Mouse (Mus musculus): Measurements from ENCODE around the gene Dus2. TPM values are rescaled to one million over a fixed set of nuclear protein-coding genes. Genes with fewer than 3 reads are reported as not detected.
"Not testable (repeated sequence)": the region's sequence is repeated elsewhere in the genome, so short reads cannot be mapped to it uniquely, and the experiment has no call there.

Dus2 gene
- polyA plus RNA-seq, 1 experiment = 30.4 TPM

DNA sequence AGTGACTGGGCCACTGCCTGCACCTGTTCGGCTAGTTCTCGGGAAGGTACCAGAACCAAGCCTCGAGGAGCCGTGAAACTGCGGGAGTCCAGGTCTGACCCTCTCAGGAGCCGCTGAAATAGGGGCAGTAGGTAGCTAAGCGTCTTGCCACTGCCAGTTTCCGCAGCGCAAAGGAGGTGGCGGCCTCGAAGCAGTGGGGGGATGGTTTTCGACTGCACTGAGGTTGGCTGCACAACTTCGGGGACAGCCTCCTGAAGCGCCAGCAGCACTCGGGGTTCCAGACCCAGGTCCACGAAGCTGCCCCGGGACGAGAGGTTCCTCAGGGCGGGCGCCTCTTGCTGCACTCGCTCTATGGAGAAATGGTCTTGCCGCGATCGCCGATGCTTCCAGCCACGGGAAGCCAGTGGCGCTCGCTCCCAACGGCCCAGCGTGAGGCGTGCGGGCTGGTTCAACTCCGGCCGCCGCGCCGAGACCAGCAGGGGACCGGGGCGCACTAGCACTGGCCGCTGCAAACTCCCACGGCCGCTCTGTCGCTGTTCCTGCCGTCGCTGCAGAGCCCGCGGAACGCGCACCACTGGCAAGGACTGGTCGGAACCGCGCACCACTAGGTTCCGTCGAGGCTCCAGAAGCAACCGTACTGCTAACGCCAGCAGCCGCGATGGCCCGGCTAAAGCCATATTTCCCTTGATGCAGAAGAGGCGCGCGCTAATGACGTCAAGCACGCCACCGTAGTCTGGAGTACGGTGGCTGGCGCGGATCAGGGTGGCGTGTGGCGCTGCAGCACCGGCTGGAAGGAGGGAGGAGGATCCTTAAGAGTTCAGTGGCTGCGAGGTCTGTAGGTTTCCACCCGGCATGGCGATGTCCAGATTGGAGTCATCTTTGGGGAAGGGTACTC is 19.9 kb downstream of the Dus2 start:
- TF ChIP-seq SRF (IDR thresholded peaks at IDR 0.05; ENCODE audit: control insufficient read depth, insufficient read length, low read depth) (peak; percentile 84), POLR2AphosphoS2 (IDR thresholded peaks at IDR 0.05; ENCODE audit: insufficient read length, low read depth) (peak; percentile 90), TCF3 (IDR thresholded peaks at IDR 0.05; ENCODE audit: insufficient read length, low read depth) (no peak), MAX (IDR thresholded peaks at IDR 0.05; ENCODE audit: low read depth) (no peak), POLR2A (IDR thresholded peaks at IDR 0.05; ENCODE audit: insufficient read length, low read depth) (peak; percentile 86), TCF12 (IDR thresholded peaks at IDR 0.05; ENCODE audit: insufficient read depth, poor library complexity, severe bottlenecking) (no peak), E2F4 (IDR thresholded peaks at IDR 0.05; ENCODE audit: insufficient read depth) (no peak), CEBPB (IDR thresholded peaks at IDR 0.05; ENCODE audit: insufficient read depth, poor library complexity, severe bottlenecking) (no peak), MYOG (IDR thresholded peaks at IDR 0.05; ENCODE audit: control insufficient read depth in 1 of 3, insufficient read depth in 1 of 3, insufficient read length in 2 of 3, low read depth in 2 of 3) (peak in 1 of 3 experiments; percentile 53), REST (IDR thresholded peaks at IDR 0.05; ENCODE audit: insufficient read depth, insufficient read length) (no peak), USF1 (IDR thresholded peaks at IDR 0.05; ENCODE audit: low read depth) (no peak), MYOD1 (IDR thresholded peaks at IDR 0.05; ENCODE audit: control insufficient read depth in 1 of 3, insufficient read length in 2 of 3, low read depth in 2 of 3) (peak in 1 of 3 experiments; percentile 53)
- H3K4me3 ChIP-seq = peak overlapping the region; percentile 96
- H3K4me2 ChIP-seq (ENCODE audit: low read depth) = peak overlapping the region; percentile 93
- H3K27me3 ChIP-seq (ENCODE audit: control insufficient read depth, insufficient read depth, insufficient read length) = no peaks in the 10 kb centered on the region
- peak overlapping the region; percentile 96 for H3ac ChIP-seq (ENCODE audit: control insufficient read depth, insufficient read length)
- H3K36me3 ChIP-seq (ENCODE audit: control insufficient read depth, insufficient read depth) = peaks cover 3% of the 10 kb centered on the region
- H3K79me2 ChIP-seq (ENCODE audit: control insufficient read depth, insufficient read depth) = peaks cover 11% of the 10 kb centered on the region

DNA sequence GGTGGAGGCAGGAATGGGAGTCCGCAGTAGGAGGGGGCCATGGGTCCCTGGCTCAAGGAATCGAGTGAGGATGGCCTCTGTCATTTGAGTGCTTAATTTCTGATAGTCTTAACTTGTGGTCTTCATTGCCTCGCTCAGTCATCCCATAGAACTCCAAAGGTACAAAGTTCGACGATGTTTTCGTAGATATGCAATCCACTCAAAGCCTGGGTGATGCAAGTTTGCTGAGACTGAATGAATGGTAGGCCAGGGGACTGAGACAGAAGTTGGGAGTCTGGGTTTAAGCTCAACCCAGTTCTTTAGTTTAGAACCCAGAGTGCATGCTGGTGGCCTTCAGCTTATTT is 20.5 kb downstream of the Dus2 start, which contains the start of gene Ddx28:
Ddx28 (minus strand) TSS at position 240 of the 344 bp plus-strand sequence.
- H3K4me2 ChIP-seq (ENCODE audit: low read depth) = peak within 1 kb of the TSS; percentile 93
- H3ac ChIP-seq (ENCODE audit: control insufficient read depth, insufficient read length) = peak within 1 kb of the TSS; percentile 96
- H3K79me2 ChIP-seq (ENCODE audit: control insufficient read depth, insufficient read depth) = peaks cover 11% of the 10 kb centered on the region
- no peaks in the 10 kb centered on the region for H3K27me3 ChIP-seq (ENCODE audit: control insufficient read depth, insufficient read depth, insufficient read length)
- peaks cover 6% of the 10 kb centered on the region for H3K36me3 ChIP-seq (ENCODE audit: control insufficient read depth, insufficient read depth)
- peak within 1 kb of the TSS; percentile 96 for H3K4me3 ChIP-seq
- TF ChIP-seq CEBPB (IDR thresholded peaks at IDR 0.05; ENCODE audit: insufficient read depth, poor library complexity, severe bottlenecking) (peak; percentile 31; the same call in 1 of the 2 replicates), REST (IDR thresholded peaks at IDR 0.05; ENCODE audit: insufficient read depth, insufficient read length) (no peak), POLR2A (IDR thresholded peaks at IDR 0.05; ENCODE audit: insufficient read length, low read depth) (no peak), E2F4 (IDR thresholded peaks at IDR 0.05; ENCODE audit: insufficient read depth) (no peak), MYOD1 (IDR thresholded peaks at IDR 0.05; ENCODE audit: control insufficient read depth in 1 of 3, insufficient read length in 2 of 3, low read depth in 2 of 3) (no peak), USF1 (IDR thresholded peaks at IDR 0.05; ENCODE audit: low read depth) (no peak), SRF (IDR thresholded peaks at IDR 0.05; ENCODE audit: control insufficient read depth, insufficient read length, low read depth) (no peak), TCF12 (IDR thresholded peaks at IDR 0.05; ENCODE audit: insufficient read depth, poor library complexity, severe bottlenecking) (no peak), MYOG (IDR thresholded peaks at IDR 0.05; ENCODE audit: control insufficient read depth in 1 of 3, insufficient read depth in 1 of 3, insufficient read length in 2 of 3, low read depth in 2 of 3) (no peak)

DNA sequence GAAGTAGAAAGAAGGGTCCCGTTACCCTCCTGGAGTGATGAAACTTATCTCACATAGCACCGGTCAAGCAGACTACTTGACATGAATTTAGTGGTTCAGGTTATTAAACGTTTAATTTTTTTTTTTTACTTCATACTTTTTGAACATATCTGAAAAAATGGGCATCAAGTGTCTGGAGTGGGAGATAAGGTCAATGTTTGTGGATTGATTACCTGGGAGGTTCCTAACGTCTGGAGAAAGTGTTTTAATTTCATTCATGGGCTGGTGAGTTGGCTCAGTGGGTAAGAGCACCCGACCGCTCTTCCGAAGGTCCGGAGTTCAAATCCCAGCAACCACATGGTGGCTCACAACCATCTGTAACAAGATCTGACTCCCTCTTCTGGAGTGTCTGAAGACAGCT is 21.1 kb downstream of the Dus2 start:
- not testable (repeated sequence) for H3K36me3 ChIP-seq (ENCODE audit: control insufficient read depth, insufficient read depth)

DNA sequence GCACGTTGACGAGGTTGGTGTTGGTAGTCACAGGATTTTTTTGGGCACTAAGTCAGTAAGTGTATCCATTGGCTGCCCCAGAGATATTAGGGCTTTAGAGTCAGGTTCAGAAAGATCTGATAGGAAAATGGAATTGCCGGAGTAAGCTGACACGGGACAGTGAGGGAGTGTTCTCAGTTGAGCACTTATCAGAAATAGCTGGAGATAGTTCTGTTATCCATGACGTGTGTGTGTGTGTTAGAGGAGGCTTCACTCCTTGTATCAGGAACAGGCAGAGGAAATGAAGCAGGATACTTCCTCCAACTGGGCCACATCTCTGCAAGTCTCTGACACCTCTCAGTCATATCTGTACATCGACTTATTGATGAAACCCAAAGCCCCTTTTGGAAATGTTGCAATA is 25.1 kb downstream of the Dus2 start:
- TF ChIP-seq MYOD1 (IDR thresholded peaks at IDR 0.05; ENCODE audit: control insufficient read depth in 1 of 3, insufficient read length in 2 of 3, low read depth in 2 of 3) (no peak), MAX (IDR thresholded peaks at IDR 0.05; ENCODE audit: low read depth) (no peak), POLR2AphosphoS2 (IDR thresholded peaks at IDR 0.05; ENCODE audit: insufficient read length, low read depth) (no peak), TCF12 (IDR thresholded peaks at IDR 0.05; ENCODE audit: insufficient read depth, poor library complexity, severe bottlenecking) (no peak), CEBPB (IDR thresholded peaks at IDR 0.05; ENCODE audit: insufficient read depth, poor library complexity, severe bottlenecking) (no peak), REST (IDR thresholded peaks at IDR 0.05; ENCODE audit: insufficient read depth, insufficient read length) (no peak), POLR2A (IDR thresholded peaks at IDR 0.05; ENCODE audit: insufficient read length, low read depth) (no peak), E2F4 (IDR thresholded peaks at IDR 0.05; ENCODE audit: insufficient read depth) (no peak), TCF3 (IDR thresholded peaks at IDR 0.05; ENCODE audit: insufficient read length, low read depth) (no peak), SRF (IDR thresholded peaks at IDR 0.05; ENCODE audit: control insufficient read depth, insufficient read length, low read depth) (no peak), USF1 (IDR thresholded peaks at IDR 0.05; ENCODE audit: low read depth) (no peak), MYOG (IDR thresholded peaks at IDR 0.05; ENCODE audit: control insufficient read depth in 1 of 3, insufficient read depth in 1 of 3, insufficient read length in 2 of 3, low read depth in 2 of 3) (no peak)
- Histone ChIP-seq H3K4me3 (no peak overlapping the region), H3K36me3 (ENCODE audit: control insufficient read depth, insufficient read depth) (peaks cover 6% of the 10 kb centered on the region), H3K27me3 (ENCODE audit: control insufficient read depth, insufficient read depth, insufficient read length) (no peaks in the 10 kb centered on the region), H3ac (ENCODE audit: control insufficient read depth, insufficient read length) (no peak overlapping the region), H3K4me2 (ENCODE audit: low read depth) (no peak overlapping the region), H3K79me2 (ENCODE audit: control insufficient read depth, insufficient read depth) (no peaks in the 10 kb centered on the region)

More for the DNA sequence above, 21.1 kb downstream of the Dus2 start:
- Histone ChIP-seq H3K4me2 (ENCODE audit: low read depth) (peak overlapping the region; percentile 87), H3ac (ENCODE audit: control insufficient read depth, insufficient read length) (peak overlapping the region; percentile 96), H3K79me2 (ENCODE audit: control insufficient read depth, insufficient read depth) (peaks cover 11% of the 10 kb centered on the region), H3K4me3 (peak overlapping the region; percentile 96)
- H3K27me3 ChIP-seq (ENCODE audit: control insufficient read depth, insufficient read depth, insufficient read length) = not testable (repeated sequence)

All from myocyte (in vitro differentiated cells).